Comparison of ENCODE assay signal across 26 mouse cellular contexts in the genomic region with DNA sequence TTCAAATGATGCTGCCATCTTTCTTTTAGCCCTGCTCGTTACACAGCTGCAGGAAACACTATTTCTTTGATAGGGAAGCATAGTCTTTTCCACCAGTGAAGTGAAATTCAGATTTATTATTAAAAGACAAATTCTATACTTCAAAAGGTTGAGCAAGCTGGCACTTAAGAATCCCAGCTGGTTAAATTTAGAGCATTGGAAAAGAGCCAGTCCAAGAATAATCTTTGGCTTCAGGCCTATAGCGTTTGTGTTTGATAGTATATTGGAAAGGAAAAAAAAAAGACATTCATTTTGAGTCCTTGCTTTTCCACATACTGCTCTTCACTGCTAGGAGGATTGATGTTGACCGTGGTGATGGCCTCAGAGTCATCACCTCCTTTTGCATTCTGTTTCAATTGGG.
DNase-seq lines count a peak whose midpoint lies in the region; ATAC-seq lines count a peak whose summit lies in the region.
"Had no signal": no experiment of that assay in that cellular context is flagged by ENCODE, and none has a peak within 500 bp of the region (broad histone marks: within the 10 kb centered on the region; RNA-seq: fewer than 3 reads in every experiment).

No protein-coding gene starts in this region.

- no peak overlapping the region for H3K4me3 ChIP-seq in forebrain, embryonic 16.5 days (replicated peaks; ENCODE audit: low read length)
- no peak overlapping the region for H3K4me3 ChIP-seq in forebrain, embryonic 12.5 days (replicated peaks)
- H3K4me3 ChIP-seq: embryonic facial prominence, embryonic 12.5 days; embryonic facial prominence, embryonic 15.5 days; heart, adult 2 months; heart, embryonic 10.5 days; hindbrain, embryonic 12.5 days; hindbrain, embryonic 15.5 days had no signal

- 0 out of 2 replicates have a peak, but pooled peaks cover 2% of the 10 kb centered on the region for H3K4me1 ChIP-seq in forebrain, embryonic 16.5 days (replicated peaks; ENCODE audit: control insufficient read depth, insufficient read depth, low read length)
- no peaks in the 10 kb centered on the region for H3K4me1 ChIP-seq in forebrain, embryonic 12.5 days
- H3K4me1 ChIP-seq: embryonic facial prominence, embryonic 12.5 days; embryonic facial prominence, embryonic 15.5 days; heart, embryonic 10.5 days; hindbrain, embryonic 12.5 days; hindbrain, embryonic 15.5 days had no signal

- intact Hi-C loops in heart, postnatal 10 days (cut with DNase I) = no loop called here

- no peaks in the 10 kb centered on the region for H3K27me3 ChIP-seq in forebrain, embryonic 16.5 days (replicated peaks; ENCODE audit: control insufficient read depth, insufficient read depth, low read length)
- no peaks in the 10 kb centered on the region for H3K27me3 ChIP-seq in forebrain, embryonic 12.5 days
- H3K27me3 ChIP-seq: embryonic facial prominence, embryonic 12.5 days; embryonic facial prominence, embryonic 15.5 days; hindbrain, embryonic 12.5 days; hindbrain, embryonic 15.5 days had no signal

- H3K9me3 ChIP-seq in forebrain, embryonic 16.5 days (ENCODE audit: control insufficient read depth, low read length) = no peaks in the 10 kb centered on the region
- H3K9me3 ChIP-seq in forebrain, embryonic 12.5 days = no peaks in the 10 kb centered on the region
- H3K9me3 ChIP-seq: embryonic facial prominence, embryonic 12.5 days; embryonic facial prominence, embryonic 15.5 days; heart, embryonic 10.5 days; hindbrain, embryonic 12.5 days; hindbrain, embryonic 15.5 days had no signal

- peak; percentile 4 to 6 for DNase-seq in heart, postnatal 10 days
- no peak for DNase-seq in heart, postnatal 4 days
- DNase-seq in NIH3T3 (ENCODE audit: low read depth) = peak; percentile 10
- peak; percentile 44 for DNase-seq in brain, adult 2 months (ENCODE audit: low read depth, low spot score)
- no peak for DNase-seq in thymus, postnatal 4 days
- DNase-seq in thymus, postnatal 14 days = no peak
- DNase-seq: adrenal gland, adult 8-10 months; adrenal gland, postnatal 25 days; cerebellum, adult 11 months; cerebellum, adult 2 months; cerebellum, adult 9-11 months; cerebellum, postnatal 25 days; gastrocnemius, postnatal 10 days; gastrocnemius, postnatal 36 days; heart, adult 2 months; heart, postnatal 14 days had no signal

- H3K36me3 ChIP-seq in forebrain, embryonic 16.5 days (ENCODE audit: control insufficient read depth, insufficient read depth) = no peaks in the 10 kb centered on the region
- no peaks in the 10 kb centered on the region for H3K36me3 ChIP-seq in forebrain, embryonic 12.5 days (replicated peaks)
- H3K36me3 ChIP-seq: embryonic facial prominence, embryonic 12.5 days; embryonic facial prominence, embryonic 15.5 days; heart, embryonic 10.5 days; hindbrain, embryonic 12.5 days; hindbrain, embryonic 15.5 days had no signal

- WGBS in forebrain, embryonic 16.5 days = 58% methylated on average over 3 of the region's 3 CpGs
- WGBS in forebrain, embryonic 12.5 days = 85% methylated on average over 3 of the region's 3 CpGs

- H3K9ac ChIP-seq in forebrain, embryonic 16.5 days (replicated peaks; ENCODE audit: low read depth, low read length) = no peak overlapping the region
- H3K9ac ChIP-seq in forebrain, embryonic 12.5 days = no peak overlapping the region
- H3K9ac ChIP-seq: embryonic facial prominence, embryonic 12.5 days; embryonic facial prominence, embryonic 15.5 days; hindbrain, embryonic 12.5 days; hindbrain, embryonic 15.5 days had no signal

- H3K27ac ChIP-seq in forebrain, embryonic 16.5 days (ENCODE audit: low read length) = peak overlapping the region; percentile 36; the same call in 1 of the 2 replicates
- no peak overlapping the region for H3K27ac ChIP-seq in forebrain, embryonic 12.5 days
- H3K27ac ChIP-seq: embryonic facial prominence, embryonic 12.5 days; embryonic facial prominence, embryonic 15.5 days; heart, adult 2 months; heart, embryonic 10.5 days; hindbrain, embryonic 12.5 days; hindbrain, embryonic 15.5 days had no signal

- H3K4me2 ChIP-seq in forebrain, embryonic 16.5 days (ENCODE audit: low read length) = no peak overlapping the region
- no peak overlapping the region for H3K4me2 ChIP-seq in forebrain, embryonic 12.5 days
- H3K4me2 ChIP-seq: embryonic facial prominence, embryonic 12.5 days; embryonic facial prominence, embryonic 15.5 days; hindbrain, embryonic 12.5 days; hindbrain, embryonic 15.5 days had no signal

- 0 out of 2 replicates have a peak, but pooled peaks have one; percentile 38 for ATAC-seq in forebrain, embryonic 16.5 days
- no peak for ATAC-seq in forebrain, embryonic 12.5 days (ENCODE audit: low FRiP score)
- ATAC-seq: activated CD4-positive, CD25-positive, alpha-beta regulatory T cell, adult 4 months; CD4-positive, CD25-positive, alpha-beta regulatory T cell, adult 4 months; intestine, postnatal 0 days had no signal

Comparison
In these comparisons a context has a peak if more than half of its experiments do, and no peak if none do; other contexts are left out.
1. DNase-seq: peak in heart, postnatal 10 days (2 of 2), NIH3T3 (single experiment) and brain, adult 2 months (single experiment); none in heart, postnatal 4 days (single experiment), thymus, postnatal 4 days (single experiment) and thymus, postnatal 14 days (single experiment).